Mouse (Mus musculus) NIH3T3 (cell line): Measurements from ENCODE around the gene Abhd5.

Experiments
- DNase-seq: peaks from one replicate; pipeline ENCODE4 v3.0.0-alpha.2; 2012; ENCODE audit warnings: low read depth

Abhd5 gene

DNA sequence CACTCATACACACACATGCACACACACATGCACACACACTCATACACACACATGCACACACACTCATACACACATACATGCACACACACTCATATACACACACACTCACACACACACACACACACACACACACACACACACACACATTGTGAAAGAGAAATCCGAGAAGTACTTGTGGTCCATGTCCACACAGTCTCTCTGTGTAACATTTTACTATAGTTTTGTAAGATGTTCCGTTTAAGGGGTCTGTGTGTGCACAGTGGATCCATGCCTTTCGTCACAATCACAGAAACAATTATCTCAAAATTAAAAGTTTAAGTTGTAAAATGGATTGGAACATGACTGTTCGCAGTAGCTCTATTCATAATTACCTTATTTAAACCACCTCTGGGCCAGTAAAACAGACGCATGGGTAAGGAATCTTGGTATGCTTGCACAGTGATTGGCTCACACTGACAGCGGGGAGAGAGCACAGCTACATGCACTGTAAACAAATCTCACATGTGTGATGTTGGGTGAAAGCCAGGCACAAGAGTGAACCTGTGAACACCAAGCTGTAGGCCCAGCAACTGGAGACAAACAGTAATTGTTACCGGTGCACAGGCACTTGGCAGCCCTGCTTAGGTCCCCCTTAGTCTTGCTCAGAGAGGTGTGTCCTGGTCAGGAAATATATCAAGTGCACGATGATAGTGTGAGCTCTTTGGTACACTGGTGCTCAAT, 63.8 kb downstream of the Abhd5 start:
- DNase-seq: peak; percentile 33

- no peak for DNase-seq
Observed at GRCm38 (mm10) chr9:122416617-122417016, 65.2 kb downstream of the Abhd5 start.

DNA sequence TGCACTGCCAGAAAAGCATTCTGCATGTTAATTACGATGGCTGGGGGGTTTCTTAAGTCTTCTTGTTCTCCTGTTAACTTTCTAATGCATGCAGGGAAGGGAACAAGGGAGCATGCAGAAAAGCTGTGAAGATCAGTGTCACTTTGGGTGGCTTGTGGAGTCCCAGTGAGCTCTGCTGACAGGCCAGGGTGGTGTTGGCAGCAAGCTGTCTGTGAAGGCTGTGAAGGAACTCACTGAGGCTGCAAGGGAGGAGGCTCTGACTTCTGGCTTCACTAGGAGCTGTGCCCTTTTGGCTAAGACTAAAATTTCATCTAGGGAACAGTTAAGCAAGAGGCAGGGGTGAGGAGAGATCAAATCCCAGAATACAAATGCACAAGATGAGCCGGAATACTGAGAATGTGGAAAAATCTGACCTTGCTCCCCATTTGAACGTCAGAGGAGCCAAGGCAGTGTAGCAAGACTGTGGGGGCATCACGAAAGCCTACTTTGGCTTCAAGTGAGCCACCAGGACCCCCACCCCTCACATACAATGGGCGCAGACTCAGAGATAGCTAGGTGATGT, 68.9 kb downstream of the Abhd5 start:
- peak; percentile 44 for DNase-seq

DNA sequence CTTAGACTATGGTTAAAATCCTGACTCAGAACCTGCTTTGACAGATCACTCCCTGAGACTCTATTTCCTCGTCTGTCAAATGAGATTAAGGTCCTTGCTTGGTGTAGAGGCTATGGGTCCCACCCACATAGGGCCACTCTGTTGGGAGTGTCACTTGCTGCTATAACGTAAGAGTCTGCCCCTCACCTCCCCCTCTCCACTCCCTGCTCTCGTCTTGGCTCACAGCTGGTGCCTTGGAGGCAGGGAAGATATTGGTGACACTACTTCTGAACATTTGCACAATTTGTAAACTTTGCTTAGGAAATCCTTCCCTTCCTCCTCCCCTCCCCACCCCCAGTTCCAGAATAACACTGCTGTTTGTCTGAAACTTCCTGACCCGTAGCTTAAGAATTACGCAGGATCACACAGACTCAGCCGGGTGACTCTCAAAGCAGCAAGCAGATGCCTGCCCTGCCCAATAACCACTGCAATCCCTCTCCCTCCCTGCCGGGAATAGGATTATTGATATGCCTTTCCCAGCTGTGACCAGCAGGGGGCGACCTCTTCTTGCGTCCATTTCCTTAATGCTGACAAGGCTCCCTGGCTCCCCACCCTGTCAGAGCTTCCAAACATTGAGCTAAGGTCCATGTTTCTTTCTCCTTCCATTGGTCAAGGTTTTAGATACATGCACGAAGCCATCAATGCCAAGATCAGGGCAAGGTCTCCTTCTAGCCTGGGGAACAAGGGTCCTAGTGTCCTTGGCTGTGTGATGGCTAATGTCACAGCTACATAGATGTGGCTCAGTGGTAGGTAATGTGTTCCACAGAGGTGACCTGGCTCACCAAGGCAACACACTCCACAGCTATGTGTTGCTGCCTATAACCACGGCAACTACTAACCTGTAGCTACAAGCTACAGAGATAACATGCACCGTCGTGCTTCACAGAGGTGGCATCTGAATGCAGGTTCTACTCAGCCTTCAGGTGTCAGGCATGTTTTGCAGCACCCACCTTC, 69.7 kb downstream of the Abhd5 start:
- peak; percentile 95 for DNase-seq

GRCm38 (mm10) chr9:122421911-122422310, 70.5 kb downstream of the Abhd5 start:
- DNase-seq: no peak

DNA sequence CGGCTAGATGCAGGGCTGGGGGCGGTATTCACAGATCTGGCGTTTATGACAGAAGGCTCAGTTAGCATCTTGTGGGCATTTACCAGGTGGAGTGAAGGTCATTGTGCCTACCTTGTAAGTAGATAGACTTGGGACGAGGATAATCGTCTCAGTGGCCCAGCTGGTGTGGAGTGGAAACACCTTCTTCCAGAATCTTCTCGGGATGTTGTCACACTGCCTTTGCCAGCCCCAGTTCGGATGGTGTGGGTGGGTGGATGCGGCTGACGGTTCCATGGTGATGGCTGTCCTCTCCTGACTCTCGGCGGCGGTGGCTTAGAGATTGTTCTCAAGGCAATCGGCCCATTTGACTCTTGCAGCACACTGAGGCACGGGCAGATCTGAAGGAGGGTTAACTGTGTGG, 71.3 kb downstream of the Abhd5 start:
- no peak for DNase-seq

GRCm38 (mm10) chr9:122423146-122423545, 71.7 kb downstream of the Abhd5 start:
- no peak for DNase-seq

- DNase-seq: no peak
Observed at GRCm38 (mm10) chr9:122424941-122425608, 73.7 kb downstream of the Abhd5 start.

DNA sequence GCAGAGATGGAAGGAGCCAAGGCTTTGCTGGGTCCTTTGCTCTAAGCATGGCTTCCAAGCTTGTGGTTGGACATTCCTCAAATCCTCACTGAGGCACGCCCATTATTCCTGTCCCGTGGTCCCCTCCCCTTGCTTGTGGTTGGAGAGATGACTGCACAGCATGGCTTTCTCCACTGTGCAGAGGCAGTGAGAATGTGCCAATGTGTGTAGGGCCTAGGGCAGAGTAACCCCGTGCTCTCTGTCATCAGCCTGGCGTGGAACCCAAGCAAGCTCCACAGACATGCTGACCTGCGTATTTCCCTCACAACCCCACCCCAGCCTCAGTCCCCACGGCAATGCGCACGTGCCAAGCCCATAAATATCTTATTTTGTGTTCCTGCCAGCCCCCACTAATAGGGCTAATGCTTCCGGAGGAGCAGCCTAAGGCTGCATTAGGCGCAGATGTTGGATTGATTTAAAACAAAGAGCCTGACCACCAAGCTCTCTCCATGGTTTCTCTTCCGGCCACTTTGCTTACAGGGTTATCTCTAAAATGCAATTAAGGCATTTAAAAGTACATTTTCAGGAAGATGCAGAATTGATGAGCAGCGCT, 77.7 kb downstream of the Abhd5 start:
- DNase-seq: no peak

GRCm38 (mm10) chr9:122429685-122430084, 78.3 kb downstream of the Abhd5 start:
- no peak for DNase-seq
